28 mouse cellular contexts compared by ENCODE assay signal in the genomic region with DNA sequence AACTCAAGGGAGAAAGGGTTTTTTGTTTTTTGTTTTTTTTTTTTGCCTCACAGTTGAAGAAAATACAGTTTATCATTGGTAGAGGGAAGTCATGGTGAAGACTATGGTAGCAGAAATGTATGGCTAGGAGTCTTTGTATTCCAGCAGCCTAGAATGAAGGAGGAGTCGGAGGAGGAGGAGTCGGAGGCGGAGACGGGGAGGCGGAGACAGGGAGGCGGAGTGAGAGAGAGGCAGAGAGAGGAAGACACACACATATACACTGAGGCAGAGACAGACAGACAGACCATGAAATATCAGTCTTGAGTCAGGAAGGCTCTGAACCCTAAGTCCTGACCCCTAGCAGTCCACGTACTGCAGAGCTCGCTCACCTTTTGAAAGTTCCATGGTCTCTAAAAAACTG.
A peak's percentile ranks its signal among the peaks of the same experiment; 100 is the strongest.
DNase-seq lines count a peak whose midpoint lies in the region; ATAC-seq and TF ChIP-seq lines count a peak whose summit lies in the region.
"Had no signal": no experiment of that assay in that cellular context is flagged by ENCODE, and none has a peak within 500 bp of the region (broad histone marks: within the 10 kb centered on the region; RNA-seq: fewer than 3 reads in every experiment).

No protein-coding gene starts in this region.

- peak overlapping the region; percentile 78 for H3K27ac ChIP-seq in kidney, embryonic 15.5 days
- 0 out of 2 replicates have a peak overlapping the region, but pooled peaks have one; percentile 57 for H3K27ac ChIP-seq in intestine, postnatal 0 days (ENCODE audit: low read depth, low read length)
- H3K27ac ChIP-seq in embryonic facial prominence, embryonic 10.5 days (replicated peaks): no peak overlapping the region
- H3K27ac ChIP-seq in lung, postnatal 0 days (ENCODE audit: low read length): no peak overlapping the region
- H3K27ac ChIP-seq: embryonic facial prominence, embryonic 12.5 days; forebrain, embryonic 15.5 days; heart, embryonic 10.5 days; heart, embryonic 15.5 days; hindbrain, embryonic 12.5 days; hindbrain, postnatal 0 days; liver, embryonic 14.5 days; midbrain, embryonic 12.5 days; neural tube, embryonic 13.5 days had no signal

- H3K4me3 ChIP-seq in kidney, embryonic 15.5 days (replicated peaks): no peak overlapping the region
- H3K4me3 ChIP-seq in intestine, postnatal 0 days (ENCODE audit: low read depth, low read length): no peak overlapping the region
- no peak overlapping the region for H3K4me3 ChIP-seq in embryonic facial prominence, embryonic 10.5 days
- no peak overlapping the region for H3K4me3 ChIP-seq in lung, postnatal 0 days (ENCODE audit: low read depth, low read length)
- H3K4me3 ChIP-seq: embryonic facial prominence, embryonic 12.5 days; forebrain, embryonic 15.5 days; heart, embryonic 10.5 days; heart, embryonic 15.5 days; hindbrain, embryonic 12.5 days; midbrain, embryonic 12.5 days; neural tube, embryonic 13.5 days had no signal

- no peaks in the 10 kb centered on the region for H3K4me1 ChIP-seq in kidney, embryonic 15.5 days
- H3K4me1 ChIP-seq in intestine, postnatal 0 days (replicated peaks; ENCODE audit: control insufficient read depth, insufficient read depth, low read length): 0 out of 2 replicates have a peak, but pooled peaks cover 4% of the 10 kb centered on the region
- no peaks in the 10 kb centered on the region for H3K4me1 ChIP-seq in embryonic facial prominence, embryonic 10.5 days
- H3K4me1 ChIP-seq in lung, postnatal 0 days (ENCODE audit: insufficient read depth, low read depth, low read length): no peaks in the 10 kb centered on the region
- H3K4me1 ChIP-seq: embryonic facial prominence, embryonic 12.5 days; forebrain, embryonic 15.5 days; heart, embryonic 10.5 days; heart, embryonic 15.5 days; hindbrain, embryonic 12.5 days; midbrain, embryonic 12.5 days had no signal

- H3K4me2 ChIP-seq in kidney, embryonic 15.5 days: no peak overlapping the region
- H3K4me2 ChIP-seq in intestine, postnatal 0 days (replicated peaks; ENCODE audit: low read depth): no peak overlapping the region
- H3K4me2 ChIP-seq in lung, postnatal 0 days (replicated peaks; ENCODE audit: low read depth, low read length): no peak overlapping the region
- H3K4me2 ChIP-seq: embryonic facial prominence, embryonic 12.5 days; forebrain, embryonic 15.5 days; heart, embryonic 15.5 days; hindbrain, embryonic 12.5 days; lung, embryonic 14.5 days; midbrain, embryonic 12.5 days; neural tube, embryonic 13.5 days had no signal

- no peak overlapping the region for H3K9ac ChIP-seq in kidney, embryonic 15.5 days
- H3K9ac ChIP-seq in intestine, postnatal 0 days (ENCODE audit: low read depth, low read length): no peak overlapping the region
- no peak overlapping the region for H3K9ac ChIP-seq in lung, postnatal 0 days (replicated peaks; ENCODE audit: low read depth)
- H3K9ac ChIP-seq: embryonic facial prominence, embryonic 12.5 days; forebrain, embryonic 15.5 days; heart, embryonic 15.5 days; hindbrain, embryonic 12.5 days; liver, embryonic 14.5 days; lung, embryonic 14.5 days; midbrain, embryonic 12.5 days; neural tube, embryonic 13.5 days had no signal

- ATAC-seq in kidney, embryonic 15.5 days (replicated peaks; ENCODE audit: low FRiP score): no peak
- ATAC-seq in intestine, postnatal 0 days: no peak; the same call in 1 of the 2 replicates
- ATAC-seq in lung, postnatal 0 days: no peak
- ATAC-seq: forebrain, embryonic 15.5 days; hindbrain, postnatal 0 days had no signal

- H3K27me3 ChIP-seq in kidney, embryonic 15.5 days: no peaks in the 10 kb centered on the region
- no peaks in the 10 kb centered on the region for H3K27me3 ChIP-seq in intestine, postnatal 0 days (replicated peaks; ENCODE audit: control insufficient read depth, insufficient read depth, low read length)
- no peaks in the 10 kb centered on the region for H3K27me3 ChIP-seq in embryonic facial prominence, embryonic 10.5 days (replicated peaks; ENCODE audit: low read depth, poor library complexity, severe bottlenecking)
- no peaks in the 10 kb centered on the region for H3K27me3 ChIP-seq in lung, postnatal 0 days (replicated peaks; ENCODE audit: insufficient read depth, low read length)
- H3K27me3 ChIP-seq: embryonic facial prominence, embryonic 12.5 days; forebrain, embryonic 15.5 days; heart, embryonic 15.5 days; hindbrain, embryonic 12.5 days; midbrain, embryonic 12.5 days; neural tube, embryonic 13.5 days had no signal

- H3K9me3 ChIP-seq in kidney, embryonic 15.5 days (replicated peaks): no peaks in the 10 kb centered on the region
- H3K9me3 ChIP-seq in intestine, postnatal 0 days (ENCODE audit: control insufficient read depth): 0 out of 2 replicates have a peak, but pooled peaks cover 2% of the 10 kb centered on the region
- H3K9me3 ChIP-seq in embryonic facial prominence, embryonic 10.5 days: peaks cover 5% of the 10 kb centered on the region; the same call in 1 of the 2 replicates
- no peaks in the 10 kb centered on the region for H3K9me3 ChIP-seq in lung, postnatal 0 days (ENCODE audit: low read length)
- H3K9me3 ChIP-seq: embryonic facial prominence, embryonic 12.5 days; forebrain, embryonic 15.5 days; heart, embryonic 10.5 days; heart, embryonic 15.5 days; hindbrain, embryonic 12.5 days; midbrain, embryonic 12.5 days had no signal

- no peaks in the 10 kb centered on the region for H3K36me3 ChIP-seq in kidney, embryonic 15.5 days
- H3K36me3 ChIP-seq in intestine, postnatal 0 days (ENCODE audit: control insufficient read depth, insufficient read depth): no peaks in the 10 kb centered on the region
- H3K36me3 ChIP-seq in embryonic facial prominence, embryonic 10.5 days (replicated peaks): no peaks in the 10 kb centered on the region
- no peaks in the 10 kb centered on the region for H3K36me3 ChIP-seq in lung, postnatal 0 days (ENCODE audit: insufficient read depth, low read length)
- H3K36me3 ChIP-seq: embryonic facial prominence, embryonic 12.5 days; forebrain, embryonic 15.5 days; heart, embryonic 10.5 days; heart, embryonic 15.5 days; hindbrain, embryonic 12.5 days; midbrain, embryonic 12.5 days; neural tube, embryonic 13.5 days had no signal

- TF ChIP-seq CTCF in intestine, postnatal 0 days (IDR thresholded peaks at IDR 0.05; ENCODE audit: low read depth): no peak
- TF ChIP-seq CTCF in lung, postnatal 0 days (IDR thresholded peaks at IDR 0.05): no peak

- no peak for DNase-seq in kidney, postnatal 36 days
- peak; percentile 21 for DNase-seq in ES-CJ7 (ENCODE audit: low read depth, low spot score)
- DNase-seq in R1 (ENCODE audit: low read depth, low spot score): peak; percentile 52
- no peak for DNase-seq in embryonic facial prominence, embryonic 10.5 days (ENCODE audit: low spot score)
- DNase-seq in lung, postnatal 0 days (ENCODE audit: low spot score): no peak
- DNase-seq: adrenal gland, postnatal 14 days; cerebellum, adult 18-20 months; cerebellum, postnatal 10 days; gastrocnemius, postnatal 25 days; heart, adult 11 months; kidney, adult 11 months; kidney, postnatal 25 days; layer of hippocampus, postnatal 36 days; left cerebral cortex, postnatal 4 days; lung, embryonic 14.5 days; right cerebral cortex, postnatal 4 days; thymus, postnatal 4 days had no signal

- 79% methylated on average over 8 of the region's 8 CpGs for WGBS in kidney, embryonic 15.5 days
- WGBS in intestine, postnatal 0 days: 86% methylated on average over 8 of the region's 8 CpGs
- 88% methylated on average over 8 of the region's 8 CpGs for WGBS in embryonic facial prominence, embryonic 10.5 days
- 80% methylated on average over 8 of the region's 8 CpGs for WGBS in lung, postnatal 0 days

- TF ChIP-seq EP300 in lung, postnatal 0 days (IDR thresholded peaks at IDR 0.05): no peak

Comparison
In these comparisons a context has a peak if more than half of its experiments do, and no peak if none do; other contexts are left out.
1. H3K27ac ChIP-seq: peak in kidney, embryonic 15.5 days (single experiment) and intestine, postnatal 0 days (single experiment); none in embryonic facial prominence, embryonic 10.5 days (single experiment) and lung, postnatal 0 days (single experiment).
2. DNase-seq: peak in ES-CJ7 (single experiment) and R1 (single experiment); none in kidney, postnatal 36 days (0 of 2), embryonic facial prominence, embryonic 10.5 days (single experiment) and lung, postnatal 0 days (single experiment).